ENCODE assay signal across 23 mouse cellular contexts in genomic region chr6:102120003-102120402, GRCm38 (mm10).
DNase-seq lines count a peak whose midpoint lies in the region; ATAC-seq lines count a peak whose summit lies in the region.
"Had no signal": no experiment of that assay in that cellular context is flagged by ENCODE, and none has a peak within 500 bp of the region (broad histone marks: within the 10 kb centered on the region; RNA-seq: fewer than 3 reads in every experiment).

No protein-coding gene starts in this region.

- H3K36me3 ChIP-seq in heart, embryonic 11.5 days (ENCODE audit: control insufficient read depth, insufficient read depth, low read length): no peaks in the 10 kb centered on the region
- H3K36me3 ChIP-seq in heart, embryonic 10.5 days: no peaks in the 10 kb centered on the region
- no peaks in the 10 kb centered on the region for H3K36me3 ChIP-seq in heart, embryonic 16.5 days (ENCODE audit: control insufficient read depth, insufficient read depth)
- H3K36me3 ChIP-seq: embryonic facial prominence, embryonic 15.5 days; forebrain, embryonic 10.5 days; hindbrain, embryonic 12.5 days had no signal

- peak; percentile 65 for ATAC-seq in heart, embryonic 11.5 days (replicated peaks; ENCODE audit: insufficient number of reproducible peaks, low FRiP score, low TSS enrichment)
- ATAC-seq in heart, embryonic 16.5 days (replicated peaks; ENCODE audit: extremely low read depth, insufficient read depth, low FRiP score): peak; percentile 95
- ATAC-seq: forebrain, embryonic 14.5 days; hindbrain, embryonic 16.5 days; inflammation-experienced regulatory T-cells, adult 6 months; intestine, postnatal 0 days had no signal

- peak; percentile 18 to 44 for DNase-seq in heart, adult 18-20 months
- no peak for DNase-seq in heart, postnatal 36 days
- no peak for DNase-seq in heart, embryonic 10.5 days (ENCODE audit: low spot score)
- DNase-seq in urinary bladder, adult 2 months (ENCODE audit: low spot score): no peak
- DNase-seq in right cerebral cortex, postnatal 14 days: no peak
- DNase-seq in B cell, adult 2 months: no peak
- DNase-seq: adrenal gland, adult 2 months; adrenal gland, postnatal 36 days; cerebellum, adult 2 months; cerebellum, postnatal 10 days; gastrocnemius, adult 2 months; gastrocnemius, postnatal 25 days; kidney, adult 8-10 months had no signal

- H3K4me1 ChIP-seq in heart, embryonic 11.5 days (ENCODE audit: control insufficient read depth, insufficient read depth, low read length): no peaks in the 10 kb centered on the region
- no peaks in the 10 kb centered on the region for H3K4me1 ChIP-seq in heart, embryonic 10.5 days
- peaks cover 5% of the 10 kb centered on the region; the same call in 1 of the 2 replicates for H3K4me1 ChIP-seq in heart, embryonic 16.5 days (ENCODE audit: control insufficient read depth, insufficient read depth, low read length)
- H3K4me1 ChIP-seq: embryonic facial prominence, embryonic 15.5 days; forebrain, embryonic 10.5 days; hindbrain, embryonic 12.5 days had no signal

- 0 out of 2 replicates have a peak overlapping the region, but pooled peaks have one; percentile 35 for H3K27ac ChIP-seq in heart, embryonic 11.5 days (ENCODE audit: low read depth, low read length)
- H3K27ac ChIP-seq in heart, embryonic 10.5 days: no peak overlapping the region
- peak overlapping the region; percentile 78 for H3K27ac ChIP-seq in heart, embryonic 16.5 days (ENCODE audit: low read length)
- H3K27ac ChIP-seq: embryonic facial prominence, embryonic 15.5 days; forebrain, embryonic 10.5 days; gastrocnemius, adult 2 months; hindbrain, embryonic 12.5 days had no signal

- H3K9ac ChIP-seq in heart, embryonic 11.5 days (ENCODE audit: low read depth, low read length): no peak overlapping the region
- no peak overlapping the region for H3K9ac ChIP-seq in heart, embryonic 16.5 days (ENCODE audit: low read length)
- H3K9ac ChIP-seq: embryonic facial prominence, embryonic 15.5 days; hindbrain, embryonic 12.5 days had no signal

- H3K9me3 ChIP-seq in heart, embryonic 11.5 days (replicated peaks; ENCODE audit: control insufficient read depth, low read length): no peaks in the 10 kb centered on the region
- H3K9me3 ChIP-seq in heart, embryonic 10.5 days: no peaks in the 10 kb centered on the region
- H3K9me3 ChIP-seq in heart, embryonic 16.5 days (replicated peaks; ENCODE audit: control insufficient read depth, low read length): no peaks in the 10 kb centered on the region
- H3K9me3 ChIP-seq: embryonic facial prominence, embryonic 15.5 days; forebrain, embryonic 10.5 days; hindbrain, embryonic 12.5 days had no signal

- H3K4me3 ChIP-seq in heart, embryonic 11.5 days (ENCODE audit: low read depth, low read length): no peak overlapping the region
- no peak overlapping the region for H3K4me3 ChIP-seq in heart, embryonic 10.5 days
- H3K4me3 ChIP-seq in heart, embryonic 16.5 days (ENCODE audit: low read length): no peak overlapping the region
- H3K4me3 ChIP-seq: embryonic facial prominence, embryonic 15.5 days; erythroblast, embryonic 14.5 days; forebrain, embryonic 10.5 days; gastrocnemius, adult 2 months; hindbrain, embryonic 12.5 days had no signal

- intact Hi-C loops in heart, postnatal 36 days (cut with DNase I): no loop called here

- no peaks in the 10 kb centered on the region for H3K27me3 ChIP-seq in heart, embryonic 11.5 days (ENCODE audit: control insufficient read depth, insufficient read depth, low read length)
- no peaks in the 10 kb centered on the region for H3K27me3 ChIP-seq in heart, embryonic 10.5 days (ENCODE audit: insufficient read depth, poor library complexity, severe bottlenecking)
- no peaks in the 10 kb centered on the region for H3K27me3 ChIP-seq in heart, embryonic 16.5 days (ENCODE audit: control insufficient read depth, insufficient read depth, low read length)
- H3K27me3 ChIP-seq: embryonic facial prominence, embryonic 15.5 days; hindbrain, embryonic 12.5 days had no signal

- H3K4me2 ChIP-seq in heart, embryonic 11.5 days: no peak overlapping the region
- no peak overlapping the region for H3K4me2 ChIP-seq in heart, embryonic 16.5 days (ENCODE audit: low read depth, low read length)
- H3K4me2 ChIP-seq: embryonic facial prominence, embryonic 15.5 days; hindbrain, embryonic 12.5 days had no signal

- 36% methylated on average over 2 of the region's 2 CpGs for WGBS in heart, embryonic 11.5 days (ENCODE audit: insufficient replicate concordance)
- WGBS in heart, embryonic 10.5 days: 55% methylated on average over 2 of the region's 2 CpGs
- WGBS in heart, embryonic 16.5 days: 27% methylated on average over 2 of the region's 2 CpGs

Comparison
In these comparisons a context has a peak if more than half of its experiments do, and no peak if none do; other contexts are left out.
1. DNase-seq: peak in heart, adult 18-20 months (2 of 2); none in heart, postnatal 36 days (0 of 2), heart, embryonic 10.5 days (single experiment), urinary bladder, adult 2 months (single experiment), right cerebral cortex, postnatal 14 days (single experiment) and B cell, adult 2 months (0 of 2).